Mouse (Mus musculus): ENCODE measurements around the gene Olfr974. TPM values are rescaled to one million over a fixed set of nuclear protein-coding genes. Genes with fewer than 3 reads are reported as not detected.

Gene Olfr974
- polyA plus RNA-seq, 1 experiment from 2014 or later = not detected

Other genes with a start within 250 kb of the Olfr974 start
- not detected in 2 replicates for gene Olfr149, start 230.4 kb upstream of the Olfr974 start, polyA plus RNA-seq (2015; fragmentation: Nextera tagmentation; extraction: Ambion mirVana)
- gene Olfr965, start 226.1 kb upstream of the Olfr974 start, polyA plus RNA-seq (2015; fragmentation: Nextera tagmentation; extraction: Ambion mirVana) = not detected in 2 replicates
- gene Olfr150, start 206.5 kb upstream of the Olfr974 start, polyA plus RNA-seq (2015; fragmentation: Nextera tagmentation; extraction: Ambion mirVana) = not detected in 2 replicates
- gene Olfr967, start 191.3 kb upstream of the Olfr974 start, polyA plus RNA-seq (2015; fragmentation: Nextera tagmentation; extraction: Ambion mirVana) = not detected in 2 replicates
- not detected in 2 replicates for gene Olfr968, start 154.2 kb upstream of the Olfr974 start, polyA plus RNA-seq (2015; fragmentation: Nextera tagmentation; extraction: Ambion mirVana)
- gene Olfr969, start 146.6 kb upstream of the Olfr974 start, polyA plus RNA-seq (2015; fragmentation: Nextera tagmentation; extraction: Ambion mirVana) = not detected in 2 replicates
- gene Olfr970, start 128.6 kb upstream of the Olfr974 start, polyA plus RNA-seq (2015; fragmentation: Nextera tagmentation; extraction: Ambion mirVana) = not detected in 2 replicates
- not detected in 2 replicates for gene Olfr971, start 100.6 kb upstream of the Olfr974 start, polyA plus RNA-seq (2015; fragmentation: Nextera tagmentation; extraction: Ambion mirVana)
- not detected in 2 replicates for gene Olfr972, start 71.1 kb upstream of the Olfr974 start, polyA plus RNA-seq (2015; fragmentation: Nextera tagmentation; extraction: Ambion mirVana)
- not detected in 2 replicates for gene Olfr229, start 30.2 kb upstream of the Olfr974 start, polyA plus RNA-seq (2015; fragmentation: Nextera tagmentation; extraction: Ambion mirVana)
- gene Olfr975, start 14.5 kb downstream of the Olfr974 start, polyA plus RNA-seq (2015; fragmentation: Nextera tagmentation; extraction: Ambion mirVana) = not detected in 2 replicates
- gene Olfr976, start 23.6 kb downstream of the Olfr974 start, polyA plus RNA-seq (2015; fragmentation: Nextera tagmentation; extraction: Ambion mirVana) = not detected in 2 replicates
- not detected in 2 replicates for gene Olfr978, start 54.6 kb downstream of the Olfr974 start, polyA plus RNA-seq (2015; fragmentation: Nextera tagmentation; extraction: Ambion mirVana)
- gene Olfr979, start 66.0 kb downstream of the Olfr974 start, polyA plus RNA-seq (2015; fragmentation: Nextera tagmentation; extraction: Ambion mirVana) = not detected in 2 replicates
- gene Olfr980, start 72.1 kb downstream of the Olfr974 start, polyA plus RNA-seq (2015; fragmentation: Nextera tagmentation; extraction: Ambion mirVana) = not detected in 2 replicates
- gene Olfr981, start 84.0 kb downstream of the Olfr974 start, polyA plus RNA-seq (2015; fragmentation: Nextera tagmentation; extraction: Ambion mirVana) = not detected in 2 replicates
- not detected in 2 replicates for gene Olfr982, start 136.3 kb downstream of the Olfr974 start, polyA plus RNA-seq (2015; fragmentation: Nextera tagmentation; extraction: Ambion mirVana)
- not detected in 2 replicates for gene Olfr983, start 156.1 kb downstream of the Olfr974 start, polyA plus RNA-seq (2015; fragmentation: Nextera tagmentation; extraction: Ambion mirVana)
- not detected in 2 replicates for gene Olfr984, start 176.7 kb downstream of the Olfr974 start, polyA plus RNA-seq (2015; fragmentation: Nextera tagmentation; extraction: Ambion mirVana)
- not detected in 2 replicates for gene Olfr985, start 192.7 kb downstream of the Olfr974 start, polyA plus RNA-seq (2015; fragmentation: Nextera tagmentation; extraction: Ambion mirVana)
- not detected in 2 replicates for gene Tmem225, start 210.6 kb downstream of the Olfr974 start, polyA plus RNA-seq (2015; fragmentation: Nextera tagmentation; extraction: Ambion mirVana)
- not detected in 2 replicates for gene Olfr986, start 243.4 kb downstream of the Olfr974 start, polyA plus RNA-seq (2015; fragmentation: Nextera tagmentation; extraction: Ambion mirVana)